Mouse (Mus musculus) C2C12 (cell line): ENCODE data around the gene Tcap. TPM values are rescaled to one million over a fixed set of nuclear protein-coding genes. Genes with fewer than 3 reads are reported as not detected.
A peak's percentile ranks its signal among the peaks of the same experiment; 100 is the strongest.

Experiments
- H3K27me3 ChIP-seq: one replicate; pipeline ENCODE4 v1.6.1; 2011; ENCODE audit not compliant: control insufficient read depth, insufficient read depth, insufficient read length
- H3K36me3 ChIP-seq: one replicate; pipeline ENCODE4 v1.6.1; 2011; ENCODE audit not compliant: control insufficient read depth, insufficient read depth
- H3K4me3 ChIP-seq: one replicate; pipeline ENCODE4 v1.5.1; 2011; ENCODE audit warnings: mild to moderate bottlenecking, control low read depth; ENCODE audit not compliant: poor library complexity, insufficient read depth, severe bottlenecking
- H3K79me2 ChIP-seq: one replicate; pipeline ENCODE4 v1.6.1; 2011; ENCODE audit not compliant: control insufficient read depth, insufficient read depth
- H3K79me3 ChIP-seq: one replicate; pipeline ENCODE4 v1.6.1; 2011; ENCODE audit warnings: low read depth, control low read depth
- H3ac ChIP-seq: one replicate; pipeline ENCODE3; 2011; ENCODE audit warnings: low read depth; ENCODE audit not compliant: control insufficient read depth, insufficient read length
- CEBPB ChIP-seq: IDR thresholded peaks from one replicate; pipeline ENCODE4 v1.6.1; 2011; ENCODE audit warnings: low read depth, mild to moderate bottlenecking, control low read depth, moderate library complexity
- CTCF ChIP-seq: IDR thresholded peaks from one replicate; pipeline ENCODE4 v1.5.1; 2011; ENCODE audit not compliant: control insufficient read depth, insufficient read depth, insufficient read length
- FOSL1 ChIP-seq: IDR thresholded peaks from one replicate; pipeline ENCODE4 v1.8.0; 2011; ENCODE audit warnings: mild to moderate bottlenecking, low read length; ENCODE audit not compliant: poor library complexity, insufficient read depth, severe bottlenecking
- MAX ChIP-seq: IDR thresholded peaks from one replicate; pipeline ENCODE4 v1.6.1; 2011; ENCODE audit warnings: mild to moderate bottlenecking, control low read depth
- MYOD1 ChIP-seq: IDR thresholded peaks from one replicate; pipeline ENCODE4 v1.6.1; 2011; ENCODE audit warnings: low read depth; ENCODE audit not compliant: control insufficient read depth, insufficient read length
- MYOG ChIP-seq: IDR thresholded peaks from one replicate; pipeline ENCODE4 v1.6.1; 2011; ENCODE audit not compliant: control insufficient read depth, insufficient read length; ENCODE audit errors: extremely low read depth
- USF1 ChIP-seq: IDR thresholded peaks from one replicate; pipeline ENCODE4 v1.6.1; 2011; ENCODE audit warnings: low read depth, mild to moderate bottlenecking, control low read depth, moderate library complexity
- polyA plus RNA-seq: library from polyadenylated mRNA; unstranded; fragments of >200 nt; fragmentation: generic; extraction: Trizol; gene quantifications from one replicate; pipeline ENCODE4 v1.2.1, GENCODE M21; 2012; ENCODE audit warnings: missing spikeins

Gene Tcap
- polyA plus RNA-seq, 1 experiment = 0.13 TPM

DNA sequence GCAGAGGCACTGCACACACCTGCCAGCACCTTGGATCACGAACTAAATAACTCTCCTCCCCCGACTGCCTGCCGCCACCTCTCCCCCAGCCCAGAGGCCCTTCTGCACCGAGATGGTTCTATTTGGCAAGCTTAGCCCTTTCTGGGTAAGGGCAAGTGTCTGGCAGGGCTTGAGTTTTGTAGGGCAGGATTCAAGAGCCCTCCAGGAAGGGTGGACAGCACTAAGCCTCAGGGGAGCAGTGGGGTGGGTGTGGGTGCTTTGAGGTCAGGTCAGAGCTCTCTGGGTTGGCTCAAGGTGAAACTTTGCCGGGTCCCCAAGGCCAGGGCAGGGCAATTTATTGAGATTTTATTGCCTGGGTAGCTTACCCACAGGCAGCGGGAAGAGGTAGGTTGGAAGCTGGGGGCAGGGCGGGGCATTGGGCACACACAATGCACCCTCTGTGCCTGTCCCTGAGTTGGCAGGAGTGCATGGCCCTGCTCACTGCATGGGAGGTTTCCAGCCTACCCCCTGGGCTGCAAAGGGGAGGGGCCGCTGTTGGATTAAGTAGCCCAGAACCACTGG lies 29.9 kb upstream of the Tcap start:
- Histone ChIP-seq H3K27me3 (peaks cover 43% of the 10 kb centered on the region), H3K79me2 (peaks cover 5% of the 10 kb centered on the region), H3K79me3 (peaks cover 3% of the 10 kb centered on the region), H3K36me3 (no peaks in the 10 kb centered on the region), H3K4me3 (no peak overlapping the region), H3ac (peak overlapping the region; percentile 9)
- TF ChIP-seq FOSL1 = no peak

DNA sequence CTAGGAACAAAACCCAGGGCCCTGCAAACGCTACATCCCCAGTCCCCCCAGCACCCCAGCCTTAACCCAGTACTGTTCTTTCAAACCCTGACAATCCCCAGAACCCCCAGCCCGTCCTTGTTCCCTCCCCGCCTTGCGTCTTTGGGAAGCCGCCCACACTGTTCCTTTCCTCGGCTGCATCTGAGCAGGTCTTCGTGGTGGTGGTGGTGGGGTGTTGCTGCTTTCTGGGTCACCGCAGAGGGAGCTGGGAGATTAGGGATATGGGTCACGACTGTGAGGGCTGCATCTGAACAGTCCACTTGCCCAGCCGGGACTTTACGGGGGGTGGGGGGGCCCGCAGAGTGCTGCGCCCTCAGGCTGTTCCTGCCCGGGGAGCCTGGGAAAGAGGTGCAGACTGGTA lies 29.2 kb upstream of the Tcap start:
- TF ChIP-seq MYOD1 (no peak), USF1 (no peak), MYOG (no peak), MAX (no peak), CTCF (no peak), FOSL1 (no peak), CEBPB (no peak)
- peaks cover 36% of the 10 kb centered on the region for H3K27me3 ChIP-seq
- H3K79me2 ChIP-seq = peaks cover 12% of the 10 kb centered on the region
- no peaks in the 10 kb centered on the region for H3K36me3 ChIP-seq
- peaks cover 10% of the 10 kb centered on the region for H3K79me3 ChIP-seq
- H3ac ChIP-seq = no peak overlapping the region
- no peak overlapping the region for H3K4me3 ChIP-seq

DNA sequence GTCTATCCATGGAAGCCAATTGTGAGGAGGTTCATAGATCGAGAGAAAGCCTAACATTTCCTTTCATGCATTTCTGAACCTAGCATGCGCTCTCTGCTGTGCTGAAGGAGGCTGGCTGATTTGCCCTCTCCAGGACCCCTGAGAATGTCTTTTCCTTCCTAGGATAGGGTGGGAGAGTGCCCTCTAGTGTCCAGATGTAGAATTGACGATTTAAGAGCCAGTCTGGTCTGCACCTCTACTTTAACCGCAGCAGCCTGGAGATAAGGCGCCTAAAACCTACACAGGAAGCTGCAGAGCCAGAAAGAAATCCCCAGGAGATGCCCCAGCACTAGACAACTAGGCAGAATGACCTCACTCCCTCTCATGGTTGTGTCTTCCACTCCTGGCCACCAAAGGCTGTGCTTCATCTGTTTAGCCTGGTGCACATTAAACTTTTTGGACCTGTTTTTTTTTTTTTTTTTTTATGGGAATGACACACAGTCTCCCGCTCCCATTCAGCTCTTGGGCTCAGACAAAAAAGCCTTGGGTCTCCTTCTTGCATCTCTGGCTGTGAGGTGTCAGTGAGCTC lies 27.8 kb upstream of the Tcap start:
- no peaks in the 10 kb centered on the region for H3K36me3 ChIP-seq
- TF ChIP-seq USF1 = no peak
- TF ChIP-seq CTCF = peak; percentile 35
- H3K27me3 ChIP-seq = peaks cover 22% of the 10 kb centered on the region
- H3ac ChIP-seq = no peak overlapping the region
- H3K79me2 ChIP-seq = peaks cover 26% of the 10 kb centered on the region
- H3K79me3 ChIP-seq = peaks cover 19% of the 10 kb centered on the region
- H3K4me3 ChIP-seq = no peak overlapping the region

GRCm38 (mm10) chr11:98356625-98357394 lies 26.8 kb upstream of the Tcap start:
- peaks cover 20% of the 10 kb centered on the region for H3K79me3 ChIP-seq
- H3K4me3 ChIP-seq = no peak overlapping the region
- TF ChIP-seq CEBPB = no peak
- TF ChIP-seq USF1 = no peak
- TF ChIP-seq FOSL1 = no peak
- no peak for TF ChIP-seq MAX
- TF ChIP-seq MYOG = no peak
- no peak for TF ChIP-seq MYOD1
- no peak for TF ChIP-seq CTCF

GRCm38 (mm10) chr11:98357396-98358160 lies 26.0 kb upstream of the Tcap start:
- peaks cover 4% of the 10 kb centered on the region for H3K27me3 ChIP-seq
- TF ChIP-seq MYOD1 (no peak), FOSL1 (no peak), MAX (no peak), CEBPB (no peak), CTCF (no peak), MYOG (no peak), USF1 (no peak)
- H3ac ChIP-seq = peak overlapping the region; percentile 38
- peaks cover 43% of the 10 kb centered on the region for H3K79me2 ChIP-seq
- peaks cover 22% of the 10 kb centered on the region for H3K79me3 ChIP-seq
- H3K4me3 ChIP-seq = peak overlapping the region; percentile 64
- H3K36me3 ChIP-seq = no peaks in the 10 kb centered on the region

More at GRCm38 (mm10) chr11:98356625-98357394, 26.8 kb upstream of the Tcap start:
- H3K27me3 ChIP-seq = peaks cover 12% of the 10 kb centered on the region
- H3K79me2 ChIP-seq = peaks cover 36% of the 10 kb centered on the region
- H3ac ChIP-seq = no peak overlapping the region
- no peaks in the 10 kb centered on the region for H3K36me3 ChIP-seq
